In the genomic region with DNA sequence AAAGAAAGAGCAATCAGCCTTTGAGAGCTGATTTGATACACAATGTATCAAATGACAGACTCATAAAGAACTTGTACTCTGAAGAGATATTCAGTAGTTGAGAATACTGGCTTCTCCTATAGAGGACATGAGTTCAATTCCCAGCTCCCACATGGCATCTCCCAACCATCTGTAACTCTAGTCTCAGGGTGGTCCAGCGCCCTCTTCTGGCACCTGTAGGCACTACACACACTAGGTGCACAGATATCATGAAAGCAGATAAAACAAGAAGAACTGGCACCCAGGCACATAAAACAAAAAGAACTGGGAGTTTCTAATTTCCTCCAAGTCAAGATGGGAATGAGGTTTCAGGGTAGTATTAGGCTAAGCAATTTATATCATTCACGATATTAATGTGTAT, we compare ENCODE assay signal across 22 mouse cellular contexts. TPM values are rescaled to one million over a fixed set of nuclear protein-coding genes. Genes with fewer than 3 reads are reported as not detected.
DNase-seq lines count a peak whose midpoint lies in the region; ATAC-seq and TF ChIP-seq lines count a peak whose summit lies in the region.
"Had no signal": no experiment of that assay in that cellular context is flagged by ENCODE, and none has a peak within 500 bp of the region (broad histone marks: within the 10 kb centered on the region; RNA-seq: fewer than 3 reads in every experiment).

No protein-coding gene starts in this region.

- H3K4me2 ChIP-seq in hindbrain, postnatal 0 days (ENCODE audit: low read depth, low read length) = no peak overlapping the region
- H3K4me2 ChIP-seq in hindbrain, embryonic 12.5 days (replicated peaks) = no peak overlapping the region
- no peak overlapping the region for H3K4me2 ChIP-seq in lung, embryonic 14.5 days
- no peak overlapping the region for H3K4me2 ChIP-seq in forebrain, postnatal 0 days (ENCODE audit: low read depth)
- H3K4me2 ChIP-seq: embryonic facial prominence, embryonic 13.5 days; limb, embryonic 15.5 days; lung, embryonic 15.5 days; midbrain, embryonic 12.5 days had no signal

- no peak for ATAC-seq in hindbrain, postnatal 0 days
- no peak for ATAC-seq in hindbrain, embryonic 12.5 days (ENCODE audit: low FRiP score)
- no peak for ATAC-seq in lung, embryonic 14.5 days (ENCODE audit: insufficient read depth)
- ATAC-seq in forebrain, postnatal 0 days = no peak
- ATAC-seq: forebrain, embryonic 14.5 days; inflammation-experienced regulatory T-cells, adult 6 months had no signal

- no peak overlapping the region for H3K27ac ChIP-seq in hindbrain, postnatal 0 days
- H3K27ac ChIP-seq in hindbrain, embryonic 12.5 days = no peak overlapping the region
- H3K27ac ChIP-seq in lung, embryonic 14.5 days (ENCODE audit: low read depth) = no peak overlapping the region
- no peak overlapping the region for H3K27ac ChIP-seq in bone marrow, adult 2 months (ENCODE audit: control insufficient read depth, insufficient read depth, low read depth, low read length, poor library complexity)
- H3K27ac ChIP-seq in forebrain, postnatal 0 days (ENCODE audit: low read depth, low read length) = no peak overlapping the region
- H3K27ac ChIP-seq: embryonic facial prominence, embryonic 13.5 days; hindbrain, embryonic 10.5 days; limb, embryonic 15.5 days; lung, embryonic 15.5 days; midbrain, embryonic 12.5 days had no signal

- WGBS in hindbrain, postnatal 0 days = 81% methylated on average over 2 of the region's 2 CpGs
- WGBS in hindbrain, embryonic 12.5 days = 75% methylated on average over 2 of the region's 2 CpGs
- 69% methylated on average over 2 of the region's 2 CpGs for WGBS in lung, embryonic 14.5 days
- WGBS in bone marrow, adult 2 months = 77% methylated on average over 2 of the region's 2 CpGs
- 80% methylated on average over 2 of the region's 2 CpGs for WGBS in forebrain, postnatal 0 days

- DNase-seq in hindbrain, postnatal 0 days (ENCODE audit: low spot score) = no peak
- no peak for DNase-seq in lung, embryonic 14.5 days
- DNase-seq in lung, postnatal 10 days = no peak
- DNase-seq in ES-CJ7 (ENCODE audit: low read depth, low spot score) = peak; percentile 42
- no peak for DNase-seq in kidney, postnatal 14 days
- DNase-seq in forebrain, postnatal 0 days = no peak
- DNase-seq: adrenal gland, adult 2 months; cerebellum, postnatal 10 days; gastrocnemius, postnatal 14 days; right cerebral cortex, postnatal 25 days; thymus, postnatal 14 days had no signal

- no peaks in the 10 kb centered on the region for H3K9me3 ChIP-seq in hindbrain, postnatal 0 days (ENCODE audit: low read length)
- no peaks in the 10 kb centered on the region for H3K9me3 ChIP-seq in hindbrain, embryonic 12.5 days (replicated peaks)
- no peaks in the 10 kb centered on the region for H3K9me3 ChIP-seq in lung, embryonic 14.5 days (ENCODE audit: low read depth, low read length)
- no peaks in the 10 kb centered on the region for H3K9me3 ChIP-seq in forebrain, postnatal 0 days (ENCODE audit: low read length)
- H3K9me3 ChIP-seq: embryonic facial prominence, embryonic 13.5 days; G1E; limb, embryonic 15.5 days; lung, embryonic 15.5 days; midbrain, embryonic 12.5 days had no signal

- 0 out of 2 replicates have a peak, but pooled peaks have one; percentile 7 for TF ChIP-seq CTCF in hindbrain, postnatal 0 days (IDR thresholded peaks at IDR 0.05; ENCODE audit: low read depth)
- TF ChIP-seq CTCF in lung, embryonic 14.5 days (IDR thresholded peaks at IDR 0.05; ENCODE audit: low read depth) = peak; percentile 27; the same call in 1 of the 2 replicates
- peak; percentile 34; the same call in 1 of the 2 replicates for TF ChIP-seq CTCF in bone marrow, adult 2 months (IDR thresholded peaks at IDR 0.05; ENCODE audit: control insufficient read depth, insufficient read depth, low read length)
- no peak for TF ChIP-seq CTCF in forebrain, postnatal 0 days (IDR thresholded peaks at IDR 0.05; ENCODE audit: low read depth)

- H3K27me3 ChIP-seq in hindbrain, postnatal 0 days (ENCODE audit: insufficient read depth, low read length) = no peaks in the 10 kb centered on the region
- no peaks in the 10 kb centered on the region for H3K27me3 ChIP-seq in hindbrain, embryonic 12.5 days
- no peaks in the 10 kb centered on the region for H3K27me3 ChIP-seq in lung, embryonic 14.5 days (ENCODE audit: insufficient read depth, low read length)
- H3K27me3 ChIP-seq in forebrain, postnatal 0 days (ENCODE audit: insufficient read depth, low read length) = no peaks in the 10 kb centered on the region
- H3K27me3 ChIP-seq: embryonic facial prominence, embryonic 13.5 days; limb, embryonic 15.5 days; lung, embryonic 15.5 days; midbrain, embryonic 12.5 days had no signal

- no peak overlapping the region for H3K4me3 ChIP-seq in hindbrain, postnatal 0 days (ENCODE audit: low read length)
- H3K4me3 ChIP-seq in hindbrain, embryonic 12.5 days = no peak overlapping the region
- no peak overlapping the region for H3K4me3 ChIP-seq in lung, embryonic 14.5 days (ENCODE audit: low read depth, low read length)
- H3K4me3 ChIP-seq in bone marrow, adult 2 months (replicated peaks; ENCODE audit: control insufficient read depth, low read depth, low read length) = no peak overlapping the region
- H3K4me3 ChIP-seq in forebrain, postnatal 0 days (ENCODE audit: low read depth, low read length) = no peak overlapping the region
- H3K4me3 ChIP-seq: embryonic facial prominence, embryonic 13.5 days; hindbrain, embryonic 10.5 days; limb, embryonic 15.5 days; lung, embryonic 15.5 days; midbrain, embryonic 12.5 days; myocyte had no signal

- H3K4me1 ChIP-seq in hindbrain, postnatal 0 days (ENCODE audit: insufficient read depth, low read length) = no peaks in the 10 kb centered on the region
- H3K4me1 ChIP-seq in hindbrain, embryonic 12.5 days = no peaks in the 10 kb centered on the region
- no peaks in the 10 kb centered on the region for H3K4me1 ChIP-seq in lung, embryonic 14.5 days (ENCODE audit: insufficient read depth)
- no peaks in the 10 kb centered on the region; the same call in 1 of the 2 replicates for H3K4me1 ChIP-seq in bone marrow, adult 2 months (ENCODE audit: control insufficient read depth, insufficient read depth, low read length)
- H3K4me1 ChIP-seq in forebrain, postnatal 0 days (ENCODE audit: insufficient read depth) = no peaks in the 10 kb centered on the region
- H3K4me1 ChIP-seq: embryonic facial prominence, embryonic 13.5 days; hindbrain, embryonic 10.5 days; limb, embryonic 15.5 days; lung, embryonic 15.5 days; midbrain, embryonic 12.5 days had no signal

- TF ChIP-seq POLR2A in bone marrow, adult 2 months (IDR thresholded peaks at IDR 0.05; ENCODE audit: borderline replicate concordance, control insufficient read depth, low read depth, low read length) = no peak

- H3K9ac ChIP-seq in hindbrain, postnatal 0 days (replicated peaks; ENCODE audit: low read length) = no peak overlapping the region
- H3K9ac ChIP-seq in hindbrain, embryonic 12.5 days = no peak overlapping the region
- H3K9ac ChIP-seq in lung, embryonic 14.5 days = no peak overlapping the region
- no peak overlapping the region for H3K9ac ChIP-seq in forebrain, postnatal 0 days
- H3K9ac ChIP-seq: embryonic facial prominence, embryonic 13.5 days; limb, embryonic 15.5 days; lung, embryonic 15.5 days; midbrain, embryonic 12.5 days had no signal

- H3K36me3 ChIP-seq in hindbrain, postnatal 0 days (ENCODE audit: insufficient read depth, low read length) = no peaks in the 10 kb centered on the region
- H3K36me3 ChIP-seq in hindbrain, embryonic 12.5 days = no peaks in the 10 kb centered on the region
- H3K36me3 ChIP-seq in lung, embryonic 14.5 days (ENCODE audit: insufficient read depth) = no peaks in the 10 kb centered on the region
- no peaks in the 10 kb centered on the region for H3K36me3 ChIP-seq in forebrain, postnatal 0 days (ENCODE audit: insufficient read depth)
- H3K36me3 ChIP-seq: embryonic facial prominence, embryonic 13.5 days; G1E; hindbrain, embryonic 10.5 days; limb, embryonic 15.5 days; lung, embryonic 15.5 days; midbrain, embryonic 12.5 days had no signal

RNA-seq across cellular contexts. Expression of a gene that starts 52.3 kb away (rescaled TPM):
- 58.1 and 59.6 TPM in 2 replicates for total RNA-seq in hindbrain, postnatal 0 days (2014; rRNA removed)
- polyA plus RNA-seq in hindbrain, postnatal 0 days (2015; fragmentation: Nextera tagmentation; extraction: Ambion mirVana) = 3.9 and 4.0 TPM in 2 replicates
- 8.5 and 12.5 TPM in 2 replicates for polyA plus RNA-seq in hindbrain, embryonic 12.5 days (2016; fragmentation: Nextera tagmentation; extraction: Ambion mirVana)
- 4.0 and 4.3 TPM in 2 replicates for polyA plus RNA-seq in lung, embryonic 14.5 days (2014; fragmentation: Nextera tagmentation; extraction: Ambion mirVana)
- 0.93 and 4.5 TPM in 2 replicates for polyA plus RNA-seq in bone marrow, adult 2 months (2011; ENCODE audit: insufficient read depth, insufficient read length, low replicate concordance, missing spikeins)
- total RNA-seq in forebrain, postnatal 0 days (2014; rRNA removed) = 25.2 and 72.5 TPM in 2 replicates
- 1.8 and 3.5 TPM in 2 replicates for polyA plus RNA-seq in forebrain, postnatal 0 days (2015; fragmentation: Nextera tagmentation; extraction: Ambion mirVana)
- polyA plus RNA-seq: G1E; inflammation-experienced regulatory T-cells, adult 6 months had no signal

RNA-seq across cellular contexts. Expression of a gene that starts 52.4 kb away (rescaled TPM):
- 25.5 and 29.7 TPM in 2 replicates for total RNA-seq in hindbrain, postnatal 0 days (2014; rRNA removed)
- 46.2 and 51.3 TPM in 2 replicates for polyA plus RNA-seq in hindbrain, postnatal 0 days (2015; fragmentation: Nextera tagmentation; extraction: Ambion mirVana)
- 69.2 and 71.7 TPM in 2 replicates for polyA plus RNA-seq in hindbrain, embryonic 12.5 days (2016; fragmentation: Nextera tagmentation; extraction: Ambion mirVana)
- polyA plus RNA-seq in lung, embryonic 14.5 days (2014; fragmentation: Nextera tagmentation; extraction: Ambion mirVana) = 49.9 and 52.7 TPM in 2 replicates
- 0.84 and 7.1 TPM in 2 replicates for polyA plus RNA-seq in bone marrow, adult 2 months (2011; ENCODE audit: insufficient read depth, insufficient read length, low replicate concordance, missing spikeins)
- 36.2 and 44.5 TPM in 2 replicates for total RNA-seq in forebrain, postnatal 0 days (2014; rRNA removed)
- 30.6 and 39.4 TPM in 2 replicates for polyA plus RNA-seq in forebrain, postnatal 0 days (2015; fragmentation: Nextera tagmentation; extraction: Ambion mirVana)
- polyA plus RNA-seq: G1E had no signal
